Mouse (Mus musculus) testis, postnatal 14 days (tissue): ENCODE measurements around the gene Tmem38b.
A peak's percentile ranks its signal among the peaks of the same experiment; 100 is the strongest.

ENCODE experiments used
- DNase-seq: peaks from one replicate; pipeline ENCODE4 v3.0.0; 2021; ENCODE audit warnings: low spot score

Tmem38b gene

GRCm38 (mm10) chr4:53830016-53830415 lies 4.2 kb downstream of the Tmem38b start:
- DNase-seq, result no peak

GRCm38 (mm10) chr4:53830579-53830978 lies 4.7 kb downstream of the Tmem38b start:
- no peak for DNase-seq

DNA sequence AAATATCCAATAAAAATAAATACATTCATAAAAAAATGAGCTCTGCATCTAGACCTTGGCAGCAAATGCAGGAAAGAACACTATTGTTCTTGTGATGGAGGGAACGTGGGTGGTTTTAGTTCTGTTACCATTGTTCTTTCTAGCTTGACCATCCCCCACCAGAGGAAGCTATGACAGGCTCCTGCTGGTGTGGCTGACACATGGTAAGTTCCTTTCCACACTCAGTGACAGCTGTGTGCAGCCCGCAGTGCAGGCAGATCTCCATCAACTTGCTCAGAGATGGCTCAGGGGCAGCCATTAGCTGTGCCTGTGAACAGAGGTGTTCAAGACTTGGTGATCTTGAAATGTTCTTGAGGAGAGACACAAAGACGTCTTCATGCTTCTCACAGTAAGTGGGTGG lies 6.5 kb downstream of the Tmem38b start:
- no peak for DNase-seq

GRCm38 (mm10) chr4:53836978-53837377 lies 11.1 kb downstream of the Tmem38b start:
- DNase-seq, result no peak

- DNase-seq, result no peak
These were observed 14.5 kb downstream of the Tmem38b start for GRCm38 (mm10) chr4:53840158-53840870.

- DNase-seq, result no peak
These were observed 17.7 kb downstream of the Tmem38b start for GRCm38 (mm10) chr4:53843553-53843952.

- DNase-seq, result no peak
These were observed 19.2 kb downstream of the Tmem38b start for GRCm38 (mm10) chr4:53844835-53845619.

DNA sequence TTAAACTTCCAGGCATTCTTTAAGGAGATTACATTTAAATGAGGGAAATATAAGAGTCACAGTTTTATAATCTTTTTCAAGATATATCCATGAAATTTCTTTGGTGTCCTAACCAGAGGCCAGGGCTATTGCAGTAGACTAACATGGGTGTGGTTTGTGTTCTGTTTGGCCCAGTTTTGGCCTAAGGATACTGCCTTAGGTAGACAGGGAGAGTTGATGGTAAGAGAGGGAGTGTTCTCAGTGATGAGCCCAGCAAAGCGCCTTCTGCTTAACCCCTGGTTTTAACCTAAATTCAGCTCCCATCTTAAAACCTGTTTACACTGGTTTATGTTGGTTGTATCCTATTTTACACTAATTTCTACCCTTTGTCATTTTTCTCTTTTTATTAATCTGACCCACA lies 19.8 kb downstream of the Tmem38b start:
- no peak for DNase-seq

DNA sequence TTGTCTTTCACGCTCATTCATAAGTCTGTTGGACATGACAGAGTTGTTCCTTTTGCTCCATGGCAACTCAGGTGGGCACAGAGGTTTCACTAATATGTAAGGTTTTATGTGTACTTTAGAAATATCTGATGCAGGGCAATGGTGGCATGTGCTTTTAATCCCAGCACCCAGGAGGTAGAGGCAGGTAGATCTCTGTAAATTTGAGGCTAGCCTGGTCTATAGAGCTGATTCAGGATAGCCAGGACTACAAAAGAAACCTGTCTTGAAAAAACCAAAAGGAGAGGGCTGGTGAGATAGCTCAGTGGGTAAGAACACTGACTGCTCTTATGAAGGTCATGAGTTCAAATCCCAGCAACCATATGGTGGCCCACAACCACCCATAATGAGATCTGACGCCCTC lies 20.5 kb downstream of the Tmem38b start:
- DNase-seq, result no peak

DNA sequence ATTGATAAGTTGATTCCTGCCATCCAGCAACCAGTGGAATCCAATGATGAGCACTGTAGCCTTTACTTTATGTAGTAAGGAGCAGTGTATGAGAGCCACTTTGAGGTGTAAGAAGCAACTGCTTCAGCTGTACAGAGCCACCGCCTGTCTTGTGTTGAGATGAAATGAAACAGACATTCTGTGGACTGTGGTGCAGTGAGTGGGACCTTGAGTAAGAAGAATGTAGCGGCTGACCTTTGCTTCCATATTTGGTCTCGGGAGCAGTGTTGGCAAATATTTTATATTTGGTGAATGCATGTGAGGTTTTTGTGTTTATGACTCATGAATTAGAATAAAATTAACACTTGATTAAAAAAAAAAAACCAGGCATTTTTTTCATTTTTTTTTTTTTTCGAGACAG lies 21.7 kb downstream of the Tmem38b start:
- no peak for DNase-seq

DNA sequence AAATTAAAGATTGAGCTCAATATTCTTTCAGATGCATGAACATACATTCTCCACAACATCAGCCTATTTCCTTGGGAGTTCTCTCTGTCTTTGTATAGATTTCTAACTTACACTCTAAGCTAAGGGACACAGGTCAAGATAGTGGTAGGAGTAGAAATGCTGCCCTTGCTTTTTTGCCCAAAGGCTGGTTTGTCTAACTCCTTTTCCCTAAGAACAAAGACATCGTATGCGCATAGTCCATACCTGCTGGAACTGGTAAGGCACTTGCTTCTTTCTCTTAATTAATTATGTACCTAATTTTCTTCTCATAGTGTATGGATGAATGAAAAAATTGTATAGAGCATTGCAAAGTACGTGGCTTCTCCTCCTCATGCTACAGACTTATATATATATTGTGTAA lies 22.5 kb downstream of the Tmem38b start:
- DNase-seq, result no peak

DNA sequence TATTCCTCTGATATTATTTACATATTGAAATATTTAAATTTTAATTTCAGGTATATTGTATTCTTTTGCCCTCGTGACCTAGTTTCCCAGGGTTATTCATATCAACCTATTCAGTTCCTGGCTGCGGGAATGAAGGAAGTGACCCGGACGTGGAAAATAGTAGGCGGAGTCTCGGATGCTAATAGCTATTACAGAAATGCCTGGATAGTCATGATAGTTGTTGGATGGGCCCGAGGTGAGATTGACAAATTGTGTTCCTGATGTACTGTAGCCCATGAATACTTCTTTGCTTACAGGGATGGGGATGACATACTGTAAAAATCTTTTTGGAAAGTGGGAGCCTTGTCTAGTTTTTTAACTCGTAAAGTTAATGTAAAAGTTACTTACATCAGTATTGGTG lies 23.0 kb downstream of the Tmem38b start:
- DNase-seq, result no peak

GRCm38 (mm10) chr4:53849804-53850203 lies 24.0 kb downstream of the Tmem38b start:
- no peak for DNase-seq

DNA sequence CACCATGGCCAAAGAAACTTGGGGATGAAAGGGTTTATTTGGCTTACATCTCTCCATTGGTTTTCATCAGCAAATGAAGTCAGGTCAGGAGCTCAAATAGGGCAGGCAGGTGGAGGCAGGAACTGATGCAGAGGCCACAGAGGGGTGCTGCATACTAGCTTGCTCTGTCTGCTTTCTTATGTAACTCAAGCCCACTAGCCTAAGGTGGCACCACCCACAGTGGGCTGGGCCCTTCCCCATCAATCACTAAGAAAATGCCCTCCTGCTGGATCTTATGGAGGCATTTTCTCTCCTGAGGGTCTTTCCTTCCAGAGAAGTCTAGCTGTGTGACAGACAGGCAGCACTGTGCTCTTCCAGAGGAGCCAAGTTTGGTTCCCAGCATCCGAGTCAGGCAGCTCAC lies 27.5 kb downstream of the Tmem38b start:
- DNase-seq, result no peak

- no peak for DNase-seq
These were observed 34.1 kb downstream of the Tmem38b start for GRCm38 (mm10) chr4:53859944-53860343.

DNA sequence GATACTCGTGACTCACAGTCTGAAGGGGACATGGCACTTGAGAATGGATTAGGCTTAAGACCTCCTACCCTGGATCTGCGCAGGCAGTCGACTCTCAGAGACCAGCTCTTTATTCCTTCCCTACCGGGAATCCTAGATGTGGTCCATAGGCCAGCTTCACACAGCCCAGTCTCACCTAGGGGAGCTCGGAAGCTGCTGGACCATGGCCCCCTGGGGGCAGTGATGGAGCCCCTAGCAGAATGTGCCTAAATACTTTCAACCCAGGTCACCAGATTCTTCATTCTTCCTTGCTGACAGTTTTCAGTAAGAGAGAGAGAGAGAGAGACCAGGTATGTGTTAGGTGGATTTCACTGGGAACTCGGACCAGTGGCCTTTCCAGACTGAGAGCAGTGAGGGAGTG lies 36.3 kb downstream of the Tmem38b start:
- DNase-seq, result no peak

- DNase-seq, result no peak
These were observed 38.4 kb downstream of the Tmem38b start for GRCm38 (mm10) chr4:53864098-53864820.

- DNase-seq, result no peak
These were observed 40.6 kb downstream of the Tmem38b start for GRCm38 (mm10) chr4:53866459-53866858.

DNA sequence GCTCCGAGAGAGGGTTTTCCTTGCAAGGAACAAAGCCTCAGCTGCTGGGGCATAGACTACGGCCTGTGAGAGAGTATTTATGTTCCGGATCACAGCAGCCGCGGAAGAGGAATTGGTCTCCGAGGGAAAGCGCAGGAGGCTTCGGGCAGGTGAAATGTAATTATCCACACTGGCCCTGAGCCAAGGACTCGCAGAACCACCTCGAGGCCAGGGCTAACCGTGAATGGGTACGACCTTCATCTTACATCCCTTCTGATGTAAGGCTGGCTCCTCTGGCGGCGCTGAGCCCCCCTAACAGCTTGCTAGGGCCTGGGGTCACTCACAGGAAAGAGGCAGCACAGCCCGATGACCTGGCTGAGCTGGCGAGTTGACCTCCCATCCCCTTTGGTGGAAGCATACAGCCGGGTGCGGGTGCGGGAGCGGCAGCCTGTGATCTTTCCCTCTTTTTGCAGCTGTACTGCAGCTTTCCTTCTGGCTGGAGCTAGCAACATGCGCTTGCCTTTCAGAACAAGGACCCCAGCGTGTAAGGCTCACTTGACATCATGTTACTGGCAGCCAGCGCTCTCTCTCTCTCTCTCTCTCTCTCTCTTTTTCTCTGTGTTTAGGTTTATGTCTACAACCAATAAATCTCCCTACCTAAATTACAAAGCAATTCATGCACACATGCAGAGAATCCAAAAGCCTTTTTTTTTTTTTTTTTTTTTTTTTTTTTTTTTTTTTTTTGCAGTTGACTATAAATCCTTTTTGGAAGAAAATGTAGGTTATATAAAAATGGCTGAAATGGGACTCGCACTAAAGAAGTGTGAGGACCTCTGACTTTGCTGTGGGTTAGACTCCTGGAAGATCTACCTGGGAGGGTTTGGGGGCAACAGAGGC lies 52.9 kb downstream of the Tmem38b start:
- DNase-seq, result peak; percentile 21

DNA sequence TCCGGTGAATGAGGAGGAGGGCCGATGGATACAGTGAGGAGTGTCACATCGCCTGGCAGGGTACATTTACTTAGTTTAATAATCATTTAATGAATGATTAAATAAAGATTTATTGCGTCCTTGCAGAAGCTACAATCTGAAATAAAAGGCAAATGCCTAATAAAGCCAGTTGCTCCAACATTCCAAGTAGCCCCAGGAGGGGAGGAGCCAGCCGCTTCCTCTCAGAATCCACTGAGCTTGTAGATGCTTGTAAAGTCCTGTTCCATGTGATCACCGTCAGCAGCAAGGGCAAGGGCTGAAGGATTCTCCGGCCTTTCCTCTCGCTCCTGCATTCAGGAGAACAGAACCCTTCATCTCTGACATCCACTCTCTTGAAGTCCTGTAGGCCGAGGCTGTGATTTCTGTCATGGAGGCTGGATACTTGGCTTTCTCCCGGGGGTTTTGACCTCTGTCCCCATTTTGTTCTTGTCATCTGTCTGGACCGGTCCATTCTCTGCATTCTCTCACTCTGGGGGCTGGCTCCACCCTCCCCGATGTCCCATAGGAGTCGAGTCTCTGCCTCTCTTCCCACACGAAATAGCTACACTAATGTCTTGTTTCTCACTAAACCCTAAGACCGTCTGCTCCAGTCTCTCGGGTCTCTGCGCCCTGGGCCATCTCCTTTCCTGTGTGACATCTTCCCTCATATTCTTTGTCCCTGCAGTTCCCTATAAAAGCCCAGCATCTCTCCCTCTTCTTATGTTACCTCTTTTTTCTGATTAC lies 57.3 kb downstream of the Tmem38b start:
- DNase-seq, result no peak
